Mouse (Mus musculus) mature B cell (primary cell): ENCODE results near the gene St6galnac4.

Experiments
- in situ Hi-C: fragments of 300-500 bp; cut with MboI; formaldehyde crosslinking; loops from 2 replicates; pipeline ENCODE4 v1.14.3; 2019

Gene St6galnac4

DNA sequence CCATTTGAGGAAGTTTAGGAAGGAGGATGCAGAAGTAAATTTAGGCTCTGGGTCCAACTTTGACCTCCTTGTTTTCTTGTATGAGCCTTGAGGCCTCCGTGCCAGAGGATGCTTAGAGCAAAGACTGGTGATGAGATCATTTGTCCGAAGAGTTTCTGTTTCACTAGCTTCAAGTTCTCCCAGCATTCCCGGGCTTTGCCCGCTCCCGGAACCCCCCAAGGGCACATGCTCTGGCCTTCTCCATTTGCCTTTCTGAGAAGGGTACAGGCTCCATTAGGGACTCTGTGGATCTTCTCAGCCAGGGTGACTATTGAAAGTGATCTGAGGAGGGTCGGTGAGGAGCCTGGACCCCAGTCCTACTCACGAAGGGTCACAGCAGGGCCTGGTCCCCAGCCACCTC, 60.5 kb downstream of the St6galnac4 start:
- in situ Hi-C loops, result no loop called here
